Mouse (Mus musculus): ENCODE measurements around the gene Kcne2. TPM values are rescaled to one million over a fixed set of nuclear protein-coding genes. Genes with fewer than 3 reads are reported as not detected.

The Kcne2 gene
- total and polyA plus RNA-seq, 3 experiments = not detected

GRCm38 (mm10) chr16:92302506-92302905 lies 10.3 kb downstream of the Kcne2 start:
- Histone ChIP-seq H3K27me3 (replicated peaks) (no peaks in the 10 kb centered on the region), H3K9ac (ENCODE audit: insufficient read depth, low read depth) (peak overlapping the region; percentile 80; the same call in 1 of the 2 replicates), H3K79me2 (replicated peaks; ENCODE audit: control insufficient read depth, extremely low read depth, insufficient read depth, poor library complexity, severe bottlenecking) (no peaks in the 10 kb centered on the region), H3K4me3 (replicated peaks in 1 of 3; ENCODE audit: low read depth in 2 of 3, low read length in 2 of 3, poor library complexity in 1 of 3) (peak overlapping the region in 2 of 3 experiments; percentile 66 to 87), H3K9me3 (replicated peaks; ENCODE audit: low read length) (no peaks in the 10 kb centered on the region), H3K4me1 (ENCODE audit: control insufficient read depth in 1 of 2, insufficient read depth in 2 of 2) (peaks cover 11 to 57% of the 10 kb centered on the region in 2 experiments), H3K27ac (ENCODE audit: insufficient read depth, low read depth) (no peak overlapping the region), H3K4me2 (ENCODE audit: insufficient read depth, low read depth, poor library complexity, severe bottlenecking) (peak overlapping the region; percentile 69; the same call in 1 of the 2 replicates), H3K36me3 (replicated peaks in 1 of 2; ENCODE audit: control insufficient read depth in 1 of 2, insufficient read depth in 1 of 2, low read length in 1 of 2) (peaks cover 18 to 30% of the 10 kb centered on the region in 2 experiments)
- dilution Hi-C loops (cut with MboI; ENCODE audit: extremely low pct_ligation_motif_present, extremely low pct_unique_long_range_greater_than_20kb, low sequenced_read_pairs) (no loop called here), in situ Hi-C loops (cut with MboI; ENCODE audit: low pct_ligation_motif_present, low pct_unique_long_range_greater_than_20kb, low sequenced_read_pairs) (no loop called here)
- TF ChIP-seq MYC (IDR thresholded peaks at IDR 0.05; ENCODE audit: low read depth, low read length) (no peak), SMC3 (IDR thresholded peaks at IDR 0.05; ENCODE audit: low read depth, low read length) (no peak), USF1 (IDR thresholded peaks at IDR 0.05; ENCODE audit: low read depth, low read length) (no peak)
- no peak for DNase-seq (ENCODE audit: extremely low read depth)

GRCm38 (mm10) chr16:92305519-92305918 lies 13.3 kb downstream of the Kcne2 start:
- dilution Hi-C loops (cut with MboI; ENCODE audit: extremely low pct_ligation_motif_present, extremely low pct_unique_long_range_greater_than_20kb, low sequenced_read_pairs) = no loop called here
- TF ChIP-seq CTCF (conservative IDR thresholded peaks at IDR 0.05 in 1 of 2, IDR thresholded peaks at IDR 0.05 in 1 of 2; ENCODE audit: low read depth in 2 of 2, low read length in 2 of 2) = peak; percentile 57 to 65
- TF ChIP-seq TCF12 (IDR thresholded peaks at IDR 0.05; ENCODE audit: low read depth, low read length) = no peak
- in situ Hi-C loops (cut with MboI; ENCODE audit: low pct_ligation_motif_present, low pct_unique_long_range_greater_than_20kb, low sequenced_read_pairs) = no loop called here

GRCm38 (mm10) chr16:92307947-92308346 lies 15.8 kb downstream of the Kcne2 start:
- Histone ChIP-seq H3K79me2 (replicated peaks; ENCODE audit: control insufficient read depth, extremely low read depth, insufficient read depth, poor library complexity, severe bottlenecking) (no peaks in the 10 kb centered on the region), H3K4me1 (ENCODE audit: control insufficient read depth in 1 of 2, insufficient read depth in 2 of 2) (peaks cover 0 to 36% of the 10 kb centered on the region in 2 experiments; a peak in 2 of 4 replicates), H3K4me2 (ENCODE audit: insufficient read depth, low read depth, poor library complexity, severe bottlenecking) (no peak overlapping the region), H3K4me3 (replicated peaks in 1 of 3; ENCODE audit: low read depth in 2 of 3, low read length in 2 of 3, poor library complexity in 1 of 3) (no peak overlapping the region), H3K36me3 (replicated peaks in 1 of 2; ENCODE audit: control insufficient read depth in 1 of 2, insufficient read depth in 1 of 2, low read length in 1 of 2) (peaks cover 47 to 76% of the 10 kb centered on the region in 2 experiments), H3K27me3 (replicated peaks) (no peaks in the 10 kb centered on the region), H3K9ac (ENCODE audit: insufficient read depth, low read depth) (no peak overlapping the region), H3K27ac (ENCODE audit: insufficient read depth, low read depth) (no peak overlapping the region), H3K9me3 (replicated peaks; ENCODE audit: low read length) (no peaks in the 10 kb centered on the region)
- no peak for DNase-seq (ENCODE audit: extremely low read depth)
- in situ Hi-C loops (cut with MboI; ENCODE audit: low pct_ligation_motif_present, low pct_unique_long_range_greater_than_20kb, low sequenced_read_pairs) (no loop called here), dilution Hi-C loops (cut with MboI; ENCODE audit: extremely low pct_ligation_motif_present, extremely low pct_unique_long_range_greater_than_20kb, low sequenced_read_pairs) (no loop called here)
- TF ChIP-seq CTCF (conservative IDR thresholded peaks at IDR 0.05 in 1 of 2, IDR thresholded peaks at IDR 0.05 in 1 of 2; ENCODE audit: low read depth in 2 of 2, low read length in 2 of 2) (peak in 1 of 2 experiments; percentile 35; a peak in 1 of 4 replicates), RCOR1 (conservative IDR thresholded peaks at IDR 0.05; ENCODE audit: low read depth, low read length) (no peak)

More at GRCm38 (mm10) chr16:92305519-92305918, 13.3 kb downstream of the Kcne2 start:
- H3K9me3 ChIP-seq (replicated peaks; ENCODE audit: low read length) = no peaks in the 10 kb centered on the region
- H3K4me3 ChIP-seq (replicated peaks in 1 of 3; ENCODE audit: low read depth in 2 of 3, low read length in 2 of 3, poor library complexity in 1 of 3) = no peak overlapping the region
- peaks cover 31 to 52% of the 10 kb centered on the region in 2 experiments for H3K36me3 ChIP-seq (replicated peaks in 1 of 2; ENCODE audit: control insufficient read depth in 1 of 2, insufficient read depth in 1 of 2, low read length in 1 of 2)
- no peaks in the 10 kb centered on the region for H3K27me3 ChIP-seq (replicated peaks)
- no peak overlapping the region for H3K27ac ChIP-seq (ENCODE audit: insufficient read depth, low read depth)
- peaks cover 6 to 40% of the 10 kb centered on the region in 2 experiments for H3K4me1 ChIP-seq (ENCODE audit: control insufficient read depth in 1 of 2, insufficient read depth in 2 of 2)
- no peak overlapping the region for H3K9ac ChIP-seq (ENCODE audit: insufficient read depth, low read depth)
- peak; percentile 62 for DNase-seq (ENCODE audit: extremely low read depth)
- no peak overlapping the region for H3K4me2 ChIP-seq (ENCODE audit: insufficient read depth, low read depth, poor library complexity, severe bottlenecking)
- H3K79me2 ChIP-seq (replicated peaks; ENCODE audit: control insufficient read depth, extremely low read depth, insufficient read depth, poor library complexity, severe bottlenecking) = no peaks in the 10 kb centered on the region
